ENCODE assay signal across 15 mouse cellular contexts in genomic region chr5:114801049-114801448, GRCm38 (mm10). TPM values are rescaled to one million over a fixed set of nuclear protein-coding genes. Genes with fewer than 3 reads are reported as not detected.
DNase-seq lines count a peak whose midpoint lies in the region; ATAC-seq and TF ChIP-seq lines count a peak whose summit lies in the region.
"Had no signal": no experiment of that assay in that cellular context is flagged by ENCODE, and none has a peak within 500 bp of the region (broad histone marks: within the 10 kb centered on the region; RNA-seq: fewer than 3 reads in every experiment).

No protein-coding gene starts in this region.

- no peaks in the 10 kb centered on the region for H3K27me3 ChIP-seq in testis, adult 2 months (ENCODE audit: control insufficient read depth, insufficient read depth, low read length)
- H3K27me3 ChIP-seq in embryonic facial prominence, embryonic 14.5 days (replicated peaks; ENCODE audit: control insufficient read depth, insufficient read depth, low read length) = no peaks in the 10 kb centered on the region
- H3K27me3 ChIP-seq in splenic B cell, adult 2 months (ENCODE audit: control insufficient read depth, insufficient read depth, low read length, poor library complexity, severe bottlenecking) = no peaks in the 10 kb centered on the region
- H3K27me3 ChIP-seq: embryonic facial prominence, embryonic 13.5 days had no signal

- no peak for TF ChIP-seq CTCF in testis, adult 2 months (IDR thresholded peaks at IDR 0.05; ENCODE audit: control insufficient read depth, insufficient read depth, insufficient replicate concordance, low read depth, low read length)
- TF ChIP-seq CTCF in left cerebral cortex, adult 2 months (IDR thresholded peaks at IDR 0.05) = no peak

- no peaks in the 10 kb centered on the region for H3K9me3 ChIP-seq in embryonic facial prominence, embryonic 14.5 days (ENCODE audit: control insufficient read depth, low read length)
- H3K9me3 ChIP-seq: embryonic facial prominence, embryonic 13.5 days had no signal

- intact Hi-C loops in left cerebral cortex, adult 2 months (cut with DNase I) = no loop called here

- WGBS in embryonic facial prominence, embryonic 14.5 days = 21% methylated on average over 8 of the region's 8 CpGs

- H3K4me1 ChIP-seq in testis, adult 2 months (ENCODE audit: control insufficient read depth, insufficient read depth, low read length) = peaks cover 19% of the 10 kb centered on the region
- peaks cover 5% of the 10 kb centered on the region for H3K4me1 ChIP-seq in embryonic facial prominence, embryonic 14.5 days (ENCODE audit: control insufficient read depth, insufficient read depth, low read length)

- no peak overlapping the region for H3K9ac ChIP-seq in embryonic facial prominence, embryonic 14.5 days (ENCODE audit: low read depth, low read length)
- H3K9ac ChIP-seq: embryonic facial prominence, embryonic 13.5 days; lung, embryonic 14.5 days had no signal

- no peak for TF ChIP-seq POLR2A in testis, adult 2 months (IDR thresholded peaks at IDR 0.05; ENCODE audit: control insufficient read depth, low read depth, low read length)

- H3K4me2 ChIP-seq in embryonic facial prominence, embryonic 14.5 days (ENCODE audit: low read depth, low read length) = no peak overlapping the region
- H3K4me2 ChIP-seq: embryonic facial prominence, embryonic 13.5 days; lung, embryonic 14.5 days had no signal

- peaks cover 2% of the 10 kb centered on the region for H3K36me3 ChIP-seq in testis, adult 2 months (ENCODE audit: control insufficient read depth, insufficient read depth, low read length)
- peaks cover 79% of the 10 kb centered on the region for H3K36me3 ChIP-seq in embryonic facial prominence, embryonic 14.5 days (ENCODE audit: control insufficient read depth, insufficient read depth, low read length)
- H3K36me3 ChIP-seq in splenic B cell, adult 2 months (ENCODE audit: control insufficient read depth, insufficient read depth, low read length, poor library complexity, severe bottlenecking) = peaks cover 16% of the 10 kb centered on the region

- no peak overlapping the region for H3K27ac ChIP-seq in testis, adult 2 months (ENCODE audit: control insufficient read depth, insufficient read depth, low read depth, low read length)
- H3K27ac ChIP-seq in embryonic facial prominence, embryonic 14.5 days (replicated peaks; ENCODE audit: low read depth, low read length) = no peak overlapping the region
- no peak overlapping the region for H3K27ac ChIP-seq in left cerebral cortex, adult 2 months
- H3K27ac ChIP-seq: embryonic facial prominence, embryonic 13.5 days had no signal

- ATAC-seq in embryonic facial prominence, embryonic 14.5 days (ENCODE audit: low read depth) = no peak

- peak; percentile 56 for DNase-seq in adrenal gland, postnatal 14 days
- no peak for DNase-seq in adrenal gland, adult 18-20 months (ENCODE audit: low spot score in 2 of 2)
- no peak for DNase-seq in testis, postnatal 14 days (ENCODE audit: low spot score)
- DNase-seq in embryonic facial prominence, embryonic 14.5 days (ENCODE audit: low spot score) = peak; percentile 43
- DNase-seq in splenic B cell, adult 2 months (ENCODE audit: low read depth, low spot score) = peak; percentile 39
- no peak for DNase-seq in cerebellum, adult 8-10 months
- no peak for DNase-seq in left cerebral cortex, adult 2 months (ENCODE audit: extremely low spot score in 1 of 2, low spot score in 2 of 2)
- DNase-seq: heart, postnatal 14 days; lung, embryonic 14.5 days; retina, postnatal 1 day had no signal

- peak overlapping the region; percentile 33; the same call in 1 of the 2 replicates for H3K4me3 ChIP-seq in testis, adult 2 months (ENCODE audit: control insufficient read depth, low read depth, low read length)
- H3K4me3 ChIP-seq in embryonic facial prominence, embryonic 14.5 days (ENCODE audit: low read depth, low read length) = no peak overlapping the region
- no peak overlapping the region for H3K4me3 ChIP-seq in left cerebral cortex, adult 2 months
- H3K4me3 ChIP-seq: embryonic facial prominence, embryonic 13.5 days had no signal

RNA-seq across cellular contexts. Expression of gene 1500011B03Rik, which starts 22.2 kb away (rescaled TPM):
- total RNA-seq in adrenal gland, postnatal 14 days (2021) = 36.8 and 43.6 TPM in 2 replicates
- 10 to 100 TPM; 27.9 to 38.5 TPM for total RNA-seq in adrenal gland, adult 18-20 months (2021)
- 51.7 and 67.4 TPM in 2 replicates for polyA plus RNA-seq in testis, adult 2 months (2012; rRNA removed)
- polyA plus RNA-seq in embryonic facial prominence, embryonic 14.5 days (2014; fragmentation: Nextera tagmentation; extraction: Ambion mirVana) = 97.9 and 99.8 TPM in 2 replicates
- total RNA-seq in left cerebral cortex, adult 2 months (2021) = 100 to 1,000 TPM; 144 to 161 TPM

RNA-seq across cellular contexts. Expression of gene Git2, which starts 25.7 kb away (rescaled TPM):
- 42.7 and 49.4 TPM in 2 replicates for total RNA-seq in adrenal gland, postnatal 14 days (2021)
- 10 to 100 TPM; 33.8 to 36.8 TPM for total RNA-seq in adrenal gland, adult 18-20 months (2021)
- polyA plus RNA-seq in testis, adult 2 months (2012; rRNA removed) = 15.1 and 16.1 TPM in 2 replicates
- 40.1 and 42.0 TPM in 2 replicates for polyA plus RNA-seq in embryonic facial prominence, embryonic 14.5 days (2014; fragmentation: Nextera tagmentation; extraction: Ambion mirVana)
- total RNA-seq in left cerebral cortex, adult 2 months (2021) = 10 to 100 TPM; 42.7 to 43.7 TPM

RNA-seq across cellular contexts. Expression of gene Ankrd13a, which starts 26.6 kb away (rescaled TPM):
- total RNA-seq in adrenal gland, postnatal 14 days (2021) = 89.4 and 95.0 TPM in 2 replicates
- total RNA-seq in adrenal gland, adult 18-20 months (2021) = 10 to 100 TPM; 72.6 to 82.7 TPM
- 167 and 170 TPM in 2 replicates for polyA plus RNA-seq in testis, adult 2 months (2012; rRNA removed)
- 61.4 and 65.4 TPM in 2 replicates for polyA plus RNA-seq in embryonic facial prominence, embryonic 14.5 days (2014; fragmentation: Nextera tagmentation; extraction: Ambion mirVana)
- total RNA-seq in left cerebral cortex, adult 2 months (2021) = 10 to 100 TPM; 31.0 to 38.8 TPM

RNA-seq across cellular contexts. Expression of gene 4930519G04Rik, which starts 52.4 kb away (rescaled TPM):
- total RNA-seq in adrenal gland, postnatal 14 days (2021) = not detected in 2 replicates
- total RNA-seq in adrenal gland, adult 18-20 months (2021) = not detected
- polyA plus RNA-seq in testis, adult 2 months (2012; rRNA removed) = 54.0 and 68.8 TPM in 2 replicates
- not detected in 2 replicates for polyA plus RNA-seq in embryonic facial prominence, embryonic 14.5 days (2014; fragmentation: Nextera tagmentation; extraction: Ambion mirVana)
- not detected for total RNA-seq in left cerebral cortex, adult 2 months (2021)
- total RNA-seq: gastrocnemius, adult 8-10 months; heart, postnatal 14 days had no signal
- polyA plus RNA-seq: large intestine, adult 2 months; lung, embryonic 14.5 days had no signal

RNA-seq across cellular contexts. Expression of gene Gm9936, which starts 57.4 kb away (rescaled TPM):
- total RNA-seq in adrenal gland, postnatal 14 days (2021) = not detected in 2 replicates
- not detected for total RNA-seq in adrenal gland, adult 18-20 months (2021)
- polyA plus RNA-seq in testis, adult 2 months (2012; rRNA removed) = not detected in 2 replicates
- 0.22 and 0.31 TPM in 2 replicates for polyA plus RNA-seq in embryonic facial prominence, embryonic 14.5 days (2014; fragmentation: Nextera tagmentation; extraction: Ambion mirVana)
- total RNA-seq in left cerebral cortex, adult 2 months (2021) = 1 to 10 TPM; 1.0 to 1.5 TPM
- total RNA-seq: gastrocnemius, adult 8-10 months; heart, postnatal 14 days; monocyte, adult 5-6 weeks had no signal
- polyA plus RNA-seq: large intestine, adult 2 months; lung, embryonic 14.5 days had no signal

Comparison
In these comparisons a context has a peak if more than half of its experiments do, and no peak if none do; other contexts are left out.
1. DNase-seq: peak in adrenal gland, postnatal 14 days (single experiment), embryonic facial prominence, embryonic 14.5 days (single experiment) and splenic B cell, adult 2 months (single experiment); none in adrenal gland, adult 18-20 months (0 of 2), testis, postnatal 14 days (single experiment), cerebellum, adult 8-10 months (single experiment) and left cerebral cortex, adult 2 months (0 of 2).